Mouse (Mus musculus) brain, embryonic 18.5 days (tissue): ENCODE measurements around the gene Klhl20.

Source experiments
- DNase-seq: peaks from one replicate; pipeline ENCODE4 v3.0.0-alpha.2; 2012; ENCODE audit warnings: low read depth, low spot score

Gene Klhl20

DNA sequence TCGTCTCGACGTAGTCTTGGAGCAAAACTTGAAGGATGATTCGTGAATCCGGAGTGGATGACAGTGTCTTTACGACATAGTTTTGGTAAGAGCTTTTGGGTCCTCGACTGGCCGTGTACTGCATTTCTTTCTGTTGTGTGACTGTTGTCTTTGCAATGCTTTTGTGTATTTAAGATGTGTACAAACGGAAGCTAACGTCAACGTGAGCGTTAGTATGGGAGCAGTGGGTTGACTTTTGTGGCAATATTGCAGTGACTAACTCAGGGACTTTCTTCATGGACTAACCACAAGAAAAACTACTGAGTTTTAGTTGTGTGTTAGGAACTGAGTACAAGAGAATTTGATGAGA lies 60.1 kb downstream of the Klhl20 start:
- DNase-seq, result no peak

DNA sequence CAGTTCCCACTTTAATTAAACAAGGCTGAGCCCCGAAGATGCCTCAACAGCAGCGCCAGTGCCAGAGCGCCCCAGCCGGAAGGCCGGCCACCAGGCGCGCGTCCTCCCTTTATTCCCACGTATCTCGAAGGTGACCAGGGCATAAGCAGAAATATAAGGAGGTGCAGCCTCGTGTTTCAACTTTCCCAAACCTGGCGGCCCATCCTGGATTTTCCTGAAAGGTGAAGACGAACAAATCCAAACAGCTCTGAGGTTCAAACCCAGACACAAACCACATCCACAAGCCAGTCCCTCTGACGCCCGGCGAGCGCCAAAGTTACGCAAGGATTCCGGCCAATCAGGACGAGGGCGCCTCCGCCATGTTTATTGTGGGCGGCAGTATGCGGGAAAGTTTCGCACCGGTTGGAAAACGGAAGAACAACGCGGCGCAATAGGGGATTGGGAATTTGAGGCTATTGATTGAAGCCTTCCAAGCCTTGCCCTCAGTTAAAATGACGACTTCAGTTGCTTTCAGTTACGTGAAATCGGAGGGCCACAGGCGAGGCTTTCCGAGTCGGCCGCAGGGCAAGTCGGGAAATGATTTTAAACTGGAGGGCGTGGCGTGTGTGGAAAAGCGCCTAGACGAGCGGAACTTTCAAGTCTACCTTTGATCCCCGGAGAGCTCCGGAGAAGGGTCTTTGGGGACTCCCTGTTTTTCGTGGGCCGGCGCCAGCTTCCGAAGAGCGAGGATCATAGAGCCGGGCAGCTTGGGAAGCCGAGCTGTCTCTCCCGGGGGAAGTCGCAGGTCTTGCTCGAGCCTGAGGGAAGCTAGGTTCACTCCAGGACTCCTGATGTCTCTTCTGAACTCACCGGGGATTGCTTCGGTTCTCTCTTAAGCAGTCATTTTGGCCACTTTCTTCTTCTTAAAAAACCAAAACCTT lies 60.7 kb downstream of the Klhl20 start, which contains the start of the genes Dars2 and Cenpl:
Dars2 (minus strand) TSS at position 307 of the 920 bp plus-strand sequence.
Cenpl (plus strand) TSS at position 362 of the 920 bp plus-strand sequence.
- peak; percentile 98 for DNase-seq

DNA sequence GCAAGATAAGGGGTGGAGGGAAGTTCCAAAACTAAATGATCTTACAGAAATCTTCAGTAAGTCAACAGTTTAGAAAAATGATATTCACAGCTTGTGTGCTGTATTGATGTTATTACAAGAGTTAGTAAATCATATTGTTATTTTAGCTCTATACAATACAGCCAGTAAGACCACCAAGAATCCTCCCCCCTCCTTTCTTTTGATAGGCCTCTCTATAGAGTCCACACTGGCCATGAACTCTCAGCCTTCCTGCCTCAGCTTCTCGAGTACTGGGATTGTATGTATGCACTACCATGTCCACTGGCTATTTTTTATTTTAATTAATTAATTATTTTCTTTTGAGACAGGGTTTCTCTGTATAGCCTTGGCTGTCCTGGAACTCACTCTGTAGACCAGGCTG lies 68.0 kb downstream of the Klhl20 start:
- DNase-seq, result no peak

DNA sequence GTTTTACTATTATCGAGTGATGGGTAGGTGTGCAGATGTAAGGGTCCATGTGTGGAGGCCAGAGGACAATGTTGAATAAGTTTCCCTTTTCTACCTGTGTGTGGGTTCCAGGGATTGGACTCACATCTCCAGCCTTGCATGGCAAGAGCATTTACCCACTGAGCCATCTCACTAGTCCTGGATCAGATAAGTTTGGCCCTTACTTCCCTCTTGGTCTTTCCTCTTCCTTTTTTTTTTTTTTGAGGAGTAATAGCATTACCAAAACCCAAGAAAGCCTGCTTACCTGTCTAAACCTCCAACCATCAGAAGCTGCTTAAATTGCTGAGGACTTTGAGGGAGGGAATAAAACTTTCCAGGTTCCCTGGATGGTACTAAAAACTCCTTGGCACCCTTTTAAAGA lies 74.1 kb downstream of the Klhl20 start:
- DNase-seq, result no peak

DNA sequence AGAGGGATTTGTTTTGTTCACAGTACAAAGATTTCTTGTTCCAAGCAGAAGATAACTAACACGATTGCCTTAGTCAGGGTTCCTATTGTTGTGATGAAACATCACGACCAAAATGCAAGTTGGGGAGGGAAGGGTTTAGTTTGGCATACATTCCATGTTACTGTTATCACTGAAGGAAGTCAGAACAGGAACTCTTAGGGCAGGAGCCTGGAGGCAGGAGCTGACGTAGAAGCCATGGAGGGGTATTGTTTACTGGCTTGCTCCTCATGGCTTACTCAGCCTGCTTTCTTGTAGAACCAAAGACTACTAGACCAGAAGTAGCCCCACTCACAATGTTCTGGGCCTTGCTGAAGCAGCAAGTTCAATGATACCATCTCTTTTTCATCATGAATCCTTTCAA lies 84.3 kb downstream of the Klhl20 start:
- no peak for DNase-seq

DNA sequence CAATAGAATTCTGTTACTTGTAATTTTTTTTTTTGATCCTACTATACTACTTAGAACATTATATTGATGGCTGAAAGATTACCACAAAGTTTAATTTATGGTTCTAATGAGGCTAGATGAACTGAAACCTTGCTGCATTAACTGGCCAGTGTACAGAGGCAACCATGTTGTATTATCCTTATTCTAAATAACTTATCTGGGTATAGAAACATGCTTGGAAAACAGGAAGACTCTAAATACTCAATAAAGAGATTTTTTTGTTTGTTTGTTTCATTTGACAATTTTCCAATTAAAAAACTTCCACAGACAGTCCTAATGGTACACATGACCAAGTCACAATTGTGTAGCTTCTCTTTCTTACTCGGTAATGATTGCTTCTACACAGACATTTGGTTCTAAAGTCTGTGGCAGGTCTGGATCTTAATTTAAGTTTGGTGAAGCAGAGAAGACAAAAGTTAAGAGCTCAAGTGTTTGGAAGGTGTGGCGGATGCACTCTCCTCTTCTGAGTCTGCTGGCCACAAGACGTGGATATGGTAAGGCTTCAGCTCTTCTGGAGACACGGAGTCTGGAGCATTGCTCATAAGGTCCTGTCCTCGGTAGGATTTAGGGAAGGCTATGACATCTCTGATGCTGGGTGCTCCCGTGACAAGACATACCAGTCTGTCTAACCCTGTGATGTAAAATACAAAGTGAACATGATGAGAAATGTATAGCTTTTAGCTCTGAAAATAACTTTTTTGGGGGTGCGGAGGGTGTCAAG lies 89.9 kb downstream of the Klhl20 start:
- DNase-seq, result no peak

DNA sequence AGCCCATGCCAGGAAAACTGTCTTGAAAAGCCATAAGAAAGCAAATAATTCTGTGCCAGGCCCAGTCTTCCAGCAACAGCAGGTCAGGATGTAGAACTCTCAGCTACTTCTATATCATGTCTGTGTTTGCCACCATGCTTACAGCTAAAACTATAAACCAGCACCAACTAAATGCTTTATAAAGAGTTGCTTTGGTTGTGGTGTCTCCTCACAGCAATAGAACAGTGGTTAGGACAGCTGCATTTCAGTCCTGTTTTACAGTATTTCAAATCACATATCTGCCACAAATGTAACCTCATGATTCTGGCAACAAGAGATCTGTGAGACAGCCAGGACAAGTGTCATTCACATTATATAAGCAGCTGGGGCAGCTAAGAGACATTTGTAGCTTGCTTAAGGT lies 90.5 kb downstream of the Klhl20 start:
- DNase-seq, result no peak

DNA sequence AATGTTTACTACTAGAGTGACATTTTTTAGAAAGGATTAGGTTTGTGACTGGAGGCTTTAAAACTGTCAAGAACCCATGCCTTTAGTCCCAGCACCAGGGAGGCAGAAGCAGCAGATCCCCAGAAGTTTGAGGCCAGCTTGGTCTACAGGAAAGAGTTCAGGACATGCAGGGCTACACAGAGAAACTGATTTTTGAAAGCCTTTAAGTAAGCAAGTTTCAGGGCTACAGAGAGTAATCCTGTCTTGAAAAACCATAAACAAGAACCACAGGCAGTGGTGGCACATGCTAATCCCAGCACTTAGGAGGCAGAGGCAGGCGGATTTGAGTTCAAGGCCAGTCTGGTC lies 90.9 kb downstream of the Klhl20 start:
- no peak for DNase-seq

DNA sequence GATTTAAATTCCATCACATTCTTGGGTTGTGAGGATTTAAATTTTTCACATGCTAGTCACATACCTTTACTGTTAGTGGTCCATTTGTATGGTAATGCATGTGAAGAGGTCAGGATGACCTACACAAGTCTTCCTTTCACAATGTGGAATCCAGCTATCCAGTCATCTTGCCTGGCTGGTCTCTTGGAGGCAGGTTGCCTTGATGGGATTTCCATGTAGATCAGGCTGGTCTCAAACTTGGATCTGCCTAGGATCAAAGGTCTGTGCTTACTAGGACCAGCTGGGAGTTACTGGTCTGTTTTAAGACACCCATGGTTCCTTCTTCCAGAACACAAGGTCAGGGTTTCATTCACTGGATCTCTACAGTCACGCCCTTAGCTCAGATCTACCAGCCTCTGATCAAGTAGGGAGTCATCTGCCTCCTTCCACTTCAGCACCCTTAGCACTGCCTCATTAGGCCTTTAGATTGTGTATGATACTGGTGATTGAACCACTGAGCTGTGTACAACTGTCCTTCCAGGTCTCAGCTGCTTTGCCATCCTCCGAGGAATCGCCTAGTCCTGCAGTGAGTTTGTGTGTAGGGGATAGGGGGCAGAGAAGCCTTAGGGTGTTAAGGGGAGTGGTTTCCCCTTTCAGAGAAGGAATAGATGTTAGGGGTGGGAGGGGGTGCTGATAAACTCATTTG lies 91.4 kb downstream of the Klhl20 start:
- no peak for DNase-seq

DNA sequence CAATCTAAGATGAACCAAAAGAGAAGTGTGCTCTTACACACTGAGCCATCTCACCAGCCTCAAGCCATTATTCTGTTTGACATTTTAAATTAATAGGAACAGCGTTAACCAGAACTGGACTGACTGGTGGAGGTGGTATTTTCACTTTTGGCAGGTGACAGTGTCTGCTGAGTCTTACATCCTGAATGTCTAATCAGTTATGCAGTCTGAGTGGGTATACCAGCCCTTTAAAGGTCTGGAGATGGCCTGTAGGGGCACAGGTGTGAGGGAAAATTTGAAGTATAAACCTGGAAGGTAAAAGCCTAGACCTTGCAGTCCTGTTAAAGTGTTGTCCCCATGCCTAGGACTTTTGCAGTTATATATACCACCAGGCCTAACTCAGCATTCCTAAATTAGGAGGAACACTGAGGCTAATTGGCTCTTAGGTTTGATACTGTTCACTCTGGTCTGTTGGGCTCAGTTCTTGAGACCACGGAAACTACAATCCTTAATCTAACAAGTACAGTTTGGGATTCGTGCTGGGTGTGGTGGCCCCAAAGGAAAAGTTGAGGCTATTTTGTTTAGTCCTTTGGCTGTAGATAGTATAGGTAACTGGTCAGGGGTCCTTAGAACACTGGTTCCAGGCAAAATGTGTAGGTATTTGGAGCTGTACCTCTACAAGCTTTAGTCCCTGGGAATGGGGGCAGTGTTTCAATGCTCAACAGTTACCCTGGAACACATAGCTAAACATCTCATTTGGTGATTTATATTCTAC lies 92.2 kb downstream of the Klhl20 start:
- no peak for DNase-seq
